Mouse (Mus musculus): ENCODE results near the gene Fam171a2. TPM values are rescaled to one million over a fixed set of nuclear protein-coding genes. Genes with fewer than 3 reads are reported as not detected.

Gene Fam171a2
- polyA plus RNA-seq (2012; ENCODE audit: insufficient read depth, low replicate concordance) = 1.7 and 1.8 TPM in 2 replicates

GRCm38 (mm10) chr11:102447497-102447896, at the start of gene Fam171a2:
TSS of gene Fam171a2 (minus strand) at chr11:102447682.
- Histone ChIP-seq H3K9me3 (no peaks in the 10 kb centered on the region), H3K4me1 (peaks cover 51% of the 10 kb centered on the region), H3K27me3 (replicated peaks) (peaks cover 61% of the 10 kb centered on the region), H3K36me3 (replicated peaks; ENCODE audit: low read length) (peaks cover 8% of the 10 kb centered on the region), H3K4me3 (replicated peaks) (peak within 1 kb of the TSS; percentile 95)
- no peak for TF ChIP-seq FLI1 (IDR thresholded peaks at IDR 0.05; ENCODE audit: low read length)
- TF ChIP-seq GATA1 (IDR thresholded peaks at IDR 0.05; ENCODE audit: borderline replicate concordance, low read length) = no peak

- Histone ChIP-seq H3K27me3 (replicated peaks) (no peaks in the 10 kb centered on the region), H3K4me3 (replicated peaks) (no peak overlapping the region), H3K4me1 (peaks cover 40% of the 10 kb centered on the region), H3K36me3 (replicated peaks; ENCODE audit: low read length) (peaks cover 82% of the 10 kb centered on the region), H3K9me3 (no peaks in the 10 kb centered on the region)
- TF ChIP-seq FLI1 (IDR thresholded peaks at IDR 0.05; ENCODE audit: low read length) (no peak), GATA1 (IDR thresholded peaks at IDR 0.05; ENCODE audit: borderline replicate concordance, low read length) (no peak)
These were observed 49.2 kb upstream of the Fam171a2 start for GRCm38 (mm10) chr11:102496732-102497131.

GRCm38 (mm10) chr11:102496206-102496605, 48.7 kb upstream of the Fam171a2 start:
- peaks cover 78% of the 10 kb centered on the region for H3K36me3 ChIP-seq (replicated peaks; ENCODE audit: low read length)
- H3K9me3 ChIP-seq = no peaks in the 10 kb centered on the region
- H3K4me1 ChIP-seq = peaks cover 40% of the 10 kb centered on the region
- H3K27me3 ChIP-seq (replicated peaks) = no peaks in the 10 kb centered on the region
- no peak for TF ChIP-seq GATA1 (IDR thresholded peaks at IDR 0.05; ENCODE audit: borderline replicate concordance, low read length)
- no peak for TF ChIP-seq FLI1 (IDR thresholded peaks at IDR 0.05; ENCODE audit: low read length)
- H3K4me3 ChIP-seq (replicated peaks) = no peak overlapping the region

- Histone ChIP-seq H3K9me3 (no peaks in the 10 kb centered on the region), H3K27me3 (replicated peaks) (no peaks in the 10 kb centered on the region), H3K4me3 (replicated peaks) (no peak overlapping the region), H3K4me1 (peaks cover 43% of the 10 kb centered on the region), H3K36me3 (replicated peaks; ENCODE audit: low read length) (peaks cover 76% of the 10 kb centered on the region)
- TF ChIP-seq GATA1 (IDR thresholded peaks at IDR 0.05; ENCODE audit: borderline replicate concordance, low read length) = no peak
- TF ChIP-seq FLI1 (IDR thresholded peaks at IDR 0.05; ENCODE audit: low read length) = no peak
These were observed 48.3 kb upstream of the Fam171a2 start for GRCm38 (mm10) chr11:102495742-102496141.

GRCm38 (mm10) chr11:102495114-102495513, 47.6 kb upstream of the Fam171a2 start:
- peaks cover 48% of the 10 kb centered on the region for H3K4me1 ChIP-seq
- no peaks in the 10 kb centered on the region for H3K27me3 ChIP-seq (replicated peaks)
- H3K9me3 ChIP-seq = no peaks in the 10 kb centered on the region
- TF ChIP-seq GATA1 (IDR thresholded peaks at IDR 0.05; ENCODE audit: borderline replicate concordance, low read length) (no peak), FLI1 (IDR thresholded peaks at IDR 0.05; ENCODE audit: low read length) (no peak)
- peaks cover 71% of the 10 kb centered on the region for H3K36me3 ChIP-seq (replicated peaks; ENCODE audit: low read length)
- H3K4me3 ChIP-seq (replicated peaks) = no peak overlapping the region

- Histone ChIP-seq H3K9me3 (no peaks in the 10 kb centered on the region), H3K36me3 (replicated peaks; ENCODE audit: low read length) (peaks cover 68% of the 10 kb centered on the region), H3K4me3 (replicated peaks) (no peak overlapping the region), H3K27me3 (replicated peaks) (no peaks in the 10 kb centered on the region), H3K4me1 (peaks cover 53% of the 10 kb centered on the region)
- no peak for TF ChIP-seq FLI1 (IDR thresholded peaks at IDR 0.05; ENCODE audit: low read length)
- TF ChIP-seq GATA1 (IDR thresholded peaks at IDR 0.05; ENCODE audit: borderline replicate concordance, low read length) = no peak
These were observed 46.7 kb upstream of the Fam171a2 start for GRCm38 (mm10) chr11:102494063-102494650.

- no peak overlapping the region for H3K4me3 ChIP-seq (replicated peaks)
These were observed 45.8 kb upstream of the Fam171a2 start for GRCm38 (mm10) chr11:102493241-102493640.

GRCm38 (mm10) chr11:102487901-102488300, 40.4 kb upstream of the Fam171a2 start:
- H3K4me3 ChIP-seq (replicated peaks) = no peak overlapping the region
- peaks cover 77% of the 10 kb centered on the region for H3K36me3 ChIP-seq (replicated peaks; ENCODE audit: low read length)
- H3K4me1 ChIP-seq = peaks cover 55% of the 10 kb centered on the region
- no peaks in the 10 kb centered on the region for H3K9me3 ChIP-seq
- no peak for TF ChIP-seq GATA1 (IDR thresholded peaks at IDR 0.05; ENCODE audit: borderline replicate concordance, low read length)
- no peak for TF ChIP-seq FLI1 (IDR thresholded peaks at IDR 0.05; ENCODE audit: low read length)
- H3K27me3 ChIP-seq (replicated peaks) = no peaks in the 10 kb centered on the region

More at GRCm38 (mm10) chr11:102493241-102493640, 45.8 kb upstream of the Fam171a2 start:
- H3K27me3 ChIP-seq (replicated peaks) = no peaks in the 10 kb centered on the region
- no peaks in the 10 kb centered on the region for H3K9me3 ChIP-seq
- TF ChIP-seq FLI1 (IDR thresholded peaks at IDR 0.05; ENCODE audit: low read length) (no peak), GATA1 (IDR thresholded peaks at IDR 0.05; ENCODE audit: borderline replicate concordance, low read length) (no peak)
- peaks cover 68% of the 10 kb centered on the region for H3K36me3 ChIP-seq (replicated peaks; ENCODE audit: low read length)
- peaks cover 55% of the 10 kb centered on the region for H3K4me1 ChIP-seq

- no peak for TF ChIP-seq FLI1 (IDR thresholded peaks at IDR 0.05; ENCODE audit: low read length)
- TF ChIP-seq GATA1 (IDR thresholded peaks at IDR 0.05; ENCODE audit: borderline replicate concordance, low read length) = no peak
- Histone ChIP-seq H3K4me3 (replicated peaks) (no peak overlapping the region), H3K27me3 (replicated peaks) (no peaks in the 10 kb centered on the region), H3K4me1 (peaks cover 59% of the 10 kb centered on the region), H3K9me3 (no peaks in the 10 kb centered on the region; the same call in 1 of the 2 replicates), H3K36me3 (replicated peaks; ENCODE audit: low read length) (peaks cover 79% of the 10 kb centered on the region)
These were observed 39.4 kb upstream of the Fam171a2 start for GRCm38 (mm10) chr11:102486733-102487386.

- H3K9me3 ChIP-seq = peaks cover 23% of the 10 kb centered on the region
- H3K4me1 ChIP-seq = peaks cover 78% of the 10 kb centered on the region
- no peaks in the 10 kb centered on the region for H3K27me3 ChIP-seq (replicated peaks)
- TF ChIP-seq FLI1 (IDR thresholded peaks at IDR 0.05; ENCODE audit: low read length) = no peak
- no peak for TF ChIP-seq GATA1 (IDR thresholded peaks at IDR 0.05; ENCODE audit: borderline replicate concordance, low read length)
- peaks cover 92% of the 10 kb centered on the region for H3K36me3 ChIP-seq (replicated peaks; ENCODE audit: low read length)
- peak overlapping the region; percentile 76 for H3K4me3 ChIP-seq (replicated peaks)
These were observed 34.3 kb upstream of the Fam171a2 start for GRCm38 (mm10) chr11:102481779-102482178.
